Comparison of ENCODE assay signal across 9 mouse cellular contexts in the genomic region with DNA sequence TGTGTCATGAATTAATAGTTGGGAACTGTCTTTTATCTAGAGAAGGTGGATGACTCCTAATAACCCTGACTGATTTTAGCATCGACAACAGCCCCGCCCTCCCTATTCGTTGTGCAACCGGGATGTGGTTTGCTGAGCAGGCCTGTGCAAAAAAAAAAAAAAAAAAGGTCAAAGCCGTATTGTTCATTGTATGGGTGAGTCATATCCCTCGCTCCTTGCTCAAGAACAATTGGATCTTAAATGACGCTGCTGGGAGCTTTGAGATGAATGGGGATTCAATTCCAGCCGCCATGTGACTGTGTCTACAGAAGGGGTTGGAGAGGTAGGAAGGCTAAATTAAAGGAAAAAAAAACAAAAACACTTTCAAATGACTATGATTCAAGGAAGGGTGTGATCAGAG.
DNase-seq lines count a peak whose midpoint lies in the region; ATAC-seq and TF ChIP-seq lines count a peak whose summit lies in the region.
"Had no signal": no experiment of that assay in that cellular context is flagged by ENCODE, and none has a peak within 500 bp of the region (broad histone marks: within the 10 kb centered on the region; RNA-seq: fewer than 3 reads in every experiment).

No protein-coding gene starts in this region.

- H3K36me3 ChIP-seq in hindbrain, postnatal 0 days (ENCODE audit: insufficient read depth, low read length): no peaks in the 10 kb centered on the region
- H3K36me3 ChIP-seq in hindbrain, embryonic 13.5 days: no peaks in the 10 kb centered on the region
- H3K36me3 ChIP-seq in ES-Bruce4 (ENCODE audit: control insufficient read depth, insufficient read depth, low read length, poor library complexity, severe bottlenecking): no peaks in the 10 kb centered on the region
- H3K36me3 ChIP-seq: liver, embryonic 13.5 days had no signal

- H3K4me2 ChIP-seq in hindbrain, postnatal 0 days (ENCODE audit: low read depth, low read length): no peak overlapping the region
- no peak overlapping the region for H3K4me2 ChIP-seq in hindbrain, embryonic 13.5 days
- H3K4me2 ChIP-seq: liver, embryonic 13.5 days had no signal

- TF ChIP-seq EP300 in ES-Bruce4 (IDR thresholded peaks at IDR 0.05; ENCODE audit: insufficient read depth, low read depth, low read length): no peak

- no peak for TF ChIP-seq CTCF in hindbrain, postnatal 0 days (IDR thresholded peaks at IDR 0.05; ENCODE audit: low read depth)
- no peak for TF ChIP-seq CTCF in ES-Bruce4 (IDR thresholded peaks at IDR 0.05; ENCODE audit: low read depth, low read length)
- no peak for TF ChIP-seq CTCF in brain, embryonic 14.5 days (IDR thresholded peaks at IDR 0.05; ENCODE audit: borderline replicate concordance, extremely low read depth, insufficient read depth, insufficient read length)

- DNase-seq in hindbrain, postnatal 0 days (ENCODE audit: low spot score): peak; percentile 10
- DNase-seq in brain, embryonic 14.5 days (ENCODE audit: low read depth): peak; percentile 46
- DNase-seq in cerebellum, adult 11-12 months: no peak
- no peak for DNase-seq in cerebellum, postnatal 25 days
- DNase-seq in layer of hippocampus, adult 8-10 months (ENCODE audit: low spot score in 2 of 2): no peak
- DNase-seq: liver, embryonic 13.5 days had no signal

- 25% methylated on average over 8 of the region's 8 CpGs for WGBS in hindbrain, postnatal 0 days
- 12% methylated on average over 8 of the region's 8 CpGs for WGBS in hindbrain, embryonic 13.5 days

- TF ChIP-seq POLR2A in ES-Bruce4 (IDR thresholded peaks at IDR 0.05; ENCODE audit: insufficient read depth, low read length): no peak
- no peak for TF ChIP-seq POLR2A in brain, embryonic 14.5 days (IDR thresholded peaks at IDR 0.05; ENCODE audit: borderline replicate concordance, extremely low read depth, insufficient read depth, insufficient read length, poor library complexity, severe bottlenecking)

- no peaks in the 10 kb centered on the region for H3K27me3 ChIP-seq in hindbrain, postnatal 0 days (ENCODE audit: insufficient read depth, low read length)
- H3K27me3 ChIP-seq in hindbrain, embryonic 13.5 days: no peaks in the 10 kb centered on the region
- H3K27me3 ChIP-seq in ES-Bruce4 (ENCODE audit: control insufficient read depth, insufficient read depth, low read length, poor library complexity, severe bottlenecking): no peaks in the 10 kb centered on the region
- H3K27me3 ChIP-seq: liver, embryonic 13.5 days had no signal

- H3K4me3 ChIP-seq in hindbrain, postnatal 0 days (ENCODE audit: low read length): no peak overlapping the region
- H3K4me3 ChIP-seq in hindbrain, embryonic 13.5 days: no peak overlapping the region
- H3K4me3 ChIP-seq in ES-Bruce4 (ENCODE audit: low read depth, low read length): no peak overlapping the region
- H3K4me3 ChIP-seq: liver, embryonic 13.5 days had no signal

- no peaks in the 10 kb centered on the region for H3K9me3 ChIP-seq in hindbrain, postnatal 0 days (ENCODE audit: low read length)
- no peaks in the 10 kb centered on the region for H3K9me3 ChIP-seq in hindbrain, embryonic 13.5 days
- H3K9me3 ChIP-seq in ES-Bruce4 (replicated peaks; ENCODE audit: control insufficient read depth, insufficient read depth, low read length, poor library complexity, severe bottlenecking): no peaks in the 10 kb centered on the region
- H3K9me3 ChIP-seq: liver, embryonic 13.5 days had no signal

- H3K4me1 ChIP-seq in hindbrain, postnatal 0 days (ENCODE audit: insufficient read depth, low read length): no peaks in the 10 kb centered on the region
- no peaks in the 10 kb centered on the region for H3K4me1 ChIP-seq in hindbrain, embryonic 13.5 days (replicated peaks)
- no peaks in the 10 kb centered on the region for H3K4me1 ChIP-seq in ES-Bruce4 (ENCODE audit: control insufficient read depth, insufficient read depth, low read length)
- H3K4me1 ChIP-seq: liver, embryonic 13.5 days had no signal

- no peak overlapping the region for H3K27ac ChIP-seq in hindbrain, postnatal 0 days
- H3K27ac ChIP-seq in hindbrain, embryonic 13.5 days: no peak overlapping the region
- peak overlapping the region; percentile 33; the same call in 1 of the 2 replicates for H3K27ac ChIP-seq in ES-Bruce4 (ENCODE audit: insufficient read depth, low read length)
- H3K27ac ChIP-seq: liver, embryonic 13.5 days had no signal

- H3K9ac ChIP-seq in hindbrain, postnatal 0 days (replicated peaks; ENCODE audit: low read length): no peak overlapping the region
- H3K9ac ChIP-seq in hindbrain, embryonic 13.5 days: no peak overlapping the region
- H3K9ac ChIP-seq in ES-Bruce4 (ENCODE audit: low read depth, poor library complexity, severe bottlenecking): no peak overlapping the region
- H3K9ac ChIP-seq: liver, embryonic 13.5 days had no signal

- ATAC-seq in hindbrain, postnatal 0 days: peak; percentile 61
- no peak for ATAC-seq in hindbrain, embryonic 13.5 days (ENCODE audit: low FRiP score)
- ATAC-seq in megakaryocyte, adult 5-6 weeks (ENCODE audit: poor library complexity, severe bottlenecking): peak; percentile 99

Comparison
In these comparisons a context has a peak if more than half of its experiments do, and no peak if none do; other contexts are left out.
1. DNase-seq: peak in hindbrain, postnatal 0 days (single experiment) and brain, embryonic 14.5 days (single experiment); none in cerebellum, adult 11-12 months (single experiment), cerebellum, postnatal 25 days (0 of 2) and layer of hippocampus, adult 8-10 months (0 of 2).